Mouse (Mus musculus): ENCODE data around the gene 6030445D17Rik. TPM values are rescaled to one million over a fixed set of nuclear protein-coding genes. Genes with fewer than 3 reads are reported as not detected.

The 6030445D17Rik gene
- total RNA-seq, 2 experiments from 2014 or later, result not detected

Other genes starting within 250 kb of the 6030445D17Rik start
- 1.3 and 2.5 TPM in 2 replicates for gene Tcea3, start 214.5 kb upstream of the 6030445D17Rik start, total RNA-seq (2015; ENCODE audit: low replicate concordance)
- not detected in 2 replicates for gene Tcea3, start 214.5 kb upstream of the 6030445D17Rik start, total RNA-seq (2017; ENCODE audit: low replicate concordance)
- gene Zfp46, start 177.6 kb upstream of the 6030445D17Rik start, total RNA-seq (2015; ENCODE audit: low replicate concordance), result 1.7 and 2.9 TPM in 2 replicates
- gene Zfp46, start 177.6 kb upstream of the 6030445D17Rik start, total RNA-seq (2017; ENCODE audit: low replicate concordance), result 1.4 and 10.8 TPM in 2 replicates
- 92.6 and 104 TPM in 2 replicates for gene Hnrnpr, start 151.3 kb upstream of the 6030445D17Rik start, total RNA-seq (2015; ENCODE audit: low replicate concordance)
- 188 and 198 TPM in 2 replicates for gene Hnrnpr, start 151.3 kb upstream of the 6030445D17Rik start, total RNA-seq (2017; ENCODE audit: low replicate concordance)
- not detected in 2 replicates for gene Htr1d, start 38.7 kb upstream of the 6030445D17Rik start, total RNA-seq (2015; ENCODE audit: low replicate concordance)
- not detected in 2 replicates for gene Htr1d, start 38.7 kb upstream of the 6030445D17Rik start, total RNA-seq (2017; ENCODE audit: low replicate concordance)
- gene Luzp1, start 7.5 kb downstream of the 6030445D17Rik start, total RNA-seq (2015; ENCODE audit: low replicate concordance), result 0.42 and 0.72 TPM in 2 replicates
- 1.4 and 1.5 TPM in 2 replicates for gene Luzp1, start 7.5 kb downstream of the 6030445D17Rik start, total RNA-seq (2017; ENCODE audit: low replicate concordance)
- 32.8 and 38.1 TPM in 2 replicates for gene Kdm1a, start 140.5 kb downstream of the 6030445D17Rik start, total RNA-seq (2015; ENCODE audit: low replicate concordance)
- 21.0 and 34.4 TPM in 2 replicates for gene Kdm1a, start 140.5 kb downstream of the 6030445D17Rik start, total RNA-seq (2017; ENCODE audit: low replicate concordance)
- gene Tex46, start 148.2 kb downstream of the 6030445D17Rik start, total RNA-seq (2015; ENCODE audit: low replicate concordance), result not detected in 2 replicates
- gene Tex46, start 148.2 kb downstream of the 6030445D17Rik start, total RNA-seq (2017; ENCODE audit: low replicate concordance), result not detected in 2 replicates
- not detected in 2 replicates for gene Lactbl1, start 160.4 kb downstream of the 6030445D17Rik start, total RNA-seq (2015; ENCODE audit: low replicate concordance)
- not detected in 2 replicates for gene Lactbl1, start 160.4 kb downstream of the 6030445D17Rik start, total RNA-seq (2017; ENCODE audit: low replicate concordance)

Measured in erythroid progenitor cell, adult 5-6 weeks (primary cell).